Mouse (Mus musculus): Measurements from ENCODE around the gene Plek2. TPM values are rescaled to one million over a fixed set of nuclear protein-coding genes. Genes with fewer than 3 reads are reported as not detected.
"Not testable (repeated sequence)": the region's sequence is repeated elsewhere in the genome, so short reads cannot be mapped to it uniquely, and the experiment has no call there.

Plek2 gene
- polyA plus RNA-seq, 1 experiment from 2014 or later = 24.9 TPM

- not testable (repeated sequence) for H3K4me3 ChIP-seq (replicated peaks); H3K27ac ChIP-seq; H3K27me3 ChIP-seq (replicated peaks); H3K4me2 ChIP-seq (replicated peaks); H3K9ac ChIP-seq; H3K4me1 ChIP-seq (replicated peaks); H3K9me3 ChIP-seq; ATAC-seq; H3K36me3 ChIP-seq
These were observed 16.2 kb upstream of the Plek2 start for GRCm38 (mm10) chr12:78922977-78923376.

GRCm38 (mm10) chr12:78922058-78922457 is 15.3 kb upstream of the Plek2 start:
- Histone ChIP-seq H3K9me3 (no peaks in the 10 kb centered on the region), H3K4me3 (replicated peaks) (no peak overlapping the region), H3K36me3 (no peaks in the 10 kb centered on the region), H3K27me3 (replicated peaks) (no peaks in the 10 kb centered on the region), H3K9ac (no peak overlapping the region), H3K4me1 (replicated peaks) (0 out of 2 replicates have a peak, but pooled peaks cover 2% of the 10 kb centered on the region), H3K27ac (no peak overlapping the region), H3K4me2 (replicated peaks) (no peak overlapping the region)
- 57% methylated on average over 3 of the region's 3 CpGs for WGBS
- ATAC-seq = no peak

- H3K9me3 ChIP-seq = no peaks in the 10 kb centered on the region
- H3K36me3 ChIP-seq = no peaks in the 10 kb centered on the region
- H3K4me3 ChIP-seq (replicated peaks) = no peak overlapping the region
- no peak overlapping the region for H3K9ac ChIP-seq
- H3K4me1 ChIP-seq (replicated peaks) = 0 out of 2 replicates have a peak, but pooled peaks cover 2% of the 10 kb centered on the region
- no peak overlapping the region; the same call in 1 of the 2 replicates for H3K27ac ChIP-seq
- H3K27me3 ChIP-seq (replicated peaks) = no peaks in the 10 kb centered on the region
- H3K4me2 ChIP-seq (replicated peaks) = no peak overlapping the region
- 41% methylated on average over 4 of the region's 4 CpGs for WGBS
- ATAC-seq = no peak; the same call in 1 of the 2 replicates
These were observed 14.7 kb upstream of the Plek2 start for GRCm38 (mm10) chr12:78921421-78921820.

GRCm38 (mm10) chr12:78919079-78919712 is 12.4 kb upstream of the Plek2 start:
- Histone ChIP-seq H3K9ac (no peak overlapping the region), H3K4me2 (replicated peaks) (peak overlapping the region; percentile 30), H3K36me3 (no peaks in the 10 kb centered on the region), H3K4me1 (replicated peaks) (0 out of 2 replicates have a peak, but pooled peaks cover 2% of the 10 kb centered on the region), H3K27me3 (replicated peaks) (no peaks in the 10 kb centered on the region), H3K27ac (no peak overlapping the region), H3K9me3 (no peaks in the 10 kb centered on the region), H3K4me3 (replicated peaks) (no peak overlapping the region)
- ATAC-seq = peak; percentile 66
- 22% methylated on average over 16 of the region's 16 CpGs for WGBS

- Histone ChIP-seq H3K4me3 (replicated peaks) (no peak overlapping the region), H3K36me3 (no peaks in the 10 kb centered on the region), H3K4me1 (replicated peaks) (0 out of 2 replicates have a peak, but pooled peaks cover 2% of the 10 kb centered on the region), H3K27me3 (replicated peaks) (no peaks in the 10 kb centered on the region), H3K27ac (no peak overlapping the region), H3K4me2 (replicated peaks) (peak overlapping the region; percentile 42), H3K9ac (no peak overlapping the region), H3K9me3 (no peaks in the 10 kb centered on the region)
- peak; percentile 46 for ATAC-seq
- 19% methylated on average over 11 of the region's 11 CpGs for WGBS
These were observed 11.7 kb upstream of the Plek2 start for GRCm38 (mm10) chr12:78918227-78919078.

GRCm38 (mm10) chr12:78916278-78916677 is 9.5 kb upstream of the Plek2 start:
- Histone ChIP-seq H3K27me3 (replicated peaks) (no peaks in the 10 kb centered on the region; the same call in 1 of the 2 replicates), H3K4me3 (replicated peaks) (no peak overlapping the region), H3K4me1 (replicated peaks) (peaks cover 9% of the 10 kb centered on the region), H3K36me3 (no peaks in the 10 kb centered on the region), H3K4me2 (replicated peaks) (no peak overlapping the region), H3K9me3 (no peaks in the 10 kb centered on the region), H3K27ac (no peak overlapping the region), H3K9ac (no peak overlapping the region)
- ATAC-seq = no peak
- 75% methylated on average over 3 of the region's 3 CpGs for WGBS

GRCm38 (mm10) chr12:78915561-78915960 is 8.8 kb upstream of the Plek2 start:
- H3K27me3 ChIP-seq (replicated peaks) = peaks cover 2% of the 10 kb centered on the region; the same call in 1 of the 2 replicates
- H3K9ac ChIP-seq = no peak overlapping the region
- H3K4me2 ChIP-seq (replicated peaks) = no peak overlapping the region
- H3K4me1 ChIP-seq (replicated peaks) = peaks cover 9% of the 10 kb centered on the region
- H3K27ac ChIP-seq = no peak overlapping the region
- no peaks in the 10 kb centered on the region for H3K36me3 ChIP-seq
- 81% methylated on average over 3 of the region's 3 CpGs for WGBS
- no peak overlapping the region for H3K4me3 ChIP-seq (replicated peaks)
- no peaks in the 10 kb centered on the region for H3K9me3 ChIP-seq
- ATAC-seq = no peak

- no peaks in the 10 kb centered on the region for H3K9me3 ChIP-seq
- H3K4me1 ChIP-seq (replicated peaks) = peaks cover 9% of the 10 kb centered on the region
- peak; percentile 55 for ATAC-seq
- H3K9ac ChIP-seq = no peak overlapping the region
- H3K27me3 ChIP-seq (replicated peaks) = peaks cover 2% of the 10 kb centered on the region; the same call in 1 of the 2 replicates
- no peak overlapping the region for H3K4me3 ChIP-seq (replicated peaks)
- 68% methylated on average over 4 of the region's 4 CpGs for WGBS
- no peaks in the 10 kb centered on the region for H3K36me3 ChIP-seq
- H3K4me2 ChIP-seq (replicated peaks) = no peak overlapping the region
- 0 out of 2 replicates have a peak overlapping the region, but pooled peaks have one; percentile 40 for H3K27ac ChIP-seq
These were observed 7.7 kb upstream of the Plek2 start for GRCm38 (mm10) chr12:78914458-78914857.

- ATAC-seq = peak; percentile 63
These were observed 5.1 kb upstream of the Plek2 start for GRCm38 (mm10) chr12:78911707-78912417.

GRCm38 (mm10) chr12:78910684-78911461 is 4.1 kb upstream of the Plek2 start:
- peak overlapping the region; percentile 61 for H3K27ac ChIP-seq
- H3K4me2 ChIP-seq (replicated peaks) = peak overlapping the region; percentile 83
- ATAC-seq = peak; percentile 83
- peak overlapping the region; percentile 36 for H3K4me3 ChIP-seq (replicated peaks)
- H3K9me3 ChIP-seq = no peaks in the 10 kb centered on the region
- WGBS = 15% methylated on average over 16 of the region's 16 CpGs
- H3K36me3 ChIP-seq = no peaks in the 10 kb centered on the region
- peaks cover 2% of the 10 kb centered on the region; the same call in 1 of the 2 replicates for H3K27me3 ChIP-seq (replicated peaks)
- H3K4me1 ChIP-seq (replicated peaks) = peaks cover 11% of the 10 kb centered on the region
- no peak overlapping the region for H3K9ac ChIP-seq

More at GRCm38 (mm10) chr12:78911707-78912417, 5.1 kb upstream of the Plek2 start:
- peaks cover 7% of the 10 kb centered on the region for H3K4me1 ChIP-seq (replicated peaks)
- H3K27me3 ChIP-seq (replicated peaks) = peaks cover 2% of the 10 kb centered on the region; the same call in 1 of the 2 replicates
- H3K9ac ChIP-seq = peak overlapping the region; percentile 37
- no peaks in the 10 kb centered on the region for H3K9me3 ChIP-seq
- H3K36me3 ChIP-seq = no peaks in the 10 kb centered on the region
- H3K4me2 ChIP-seq (replicated peaks) = peak overlapping the region; percentile 83
- H3K27ac ChIP-seq = 0 out of 2 replicates have a peak overlapping the region, but pooled peaks have one; percentile 41
- H3K4me3 ChIP-seq (replicated peaks) = peak overlapping the region; percentile 36
- WGBS = 2% methylated on average over 37 of the region's 37 CpGs

GRCm38 (mm10) chr12:78908081-78908605 is 1.4 kb upstream of the Plek2 start:
- ATAC-seq = no peak
- Histone ChIP-seq H3K9ac (no peak overlapping the region), H3K4me3 (replicated peaks) (no peak overlapping the region), H3K4me1 (replicated peaks) (peaks cover 11% of the 10 kb centered on the region), H3K27ac (no peak overlapping the region), H3K27me3 (replicated peaks) (peaks cover 2% of the 10 kb centered on the region; the same call in 1 of the 2 replicates), H3K36me3 (no peaks in the 10 kb centered on the region), H3K4me2 (replicated peaks) (no peak overlapping the region), H3K9me3 (no peaks in the 10 kb centered on the region)
- 74% methylated on average over 6 of the region's 6 CpGs for WGBS

All from intestine, embryonic 15.5 days (tissue).